Mouse (Mus musculus) fat pad, adult 2 months (tissue): ENCODE measurements around the gene Flnc.

Experiments used
- DNase-seq: peaks from one replicate; pipeline ENCODE4 v3.0.0-alpha.2; 2011; ENCODE audit warnings: low read depth, low spot score; ENCODE audit errors: extremely low read depth

Gene Flnc

GRCm38 (mm10) chr6:29482691-29483090, 49.6 kb downstream of the Flnc start:
- no peak for DNase-seq

- DNase-seq = no peak
Observed at GRCm38 (mm10) chr6:29484716-29485559, 51.9 kb downstream of the Flnc start.

- no peak for DNase-seq
Observed at GRCm38 (mm10) chr6:29485951-29486350, 52.9 kb downstream of the Flnc start.

- no peak for DNase-seq
Observed at GRCm38 (mm10) chr6:29494101-29494500, 61.0 kb downstream of the Flnc start.

- no peak for DNase-seq
Observed at GRCm38 (mm10) chr6:29496270-29496669, 63.2 kb downstream of the Flnc start.

- DNase-seq = no peak
Observed at GRCm38 (mm10) chr6:29497791-29498190, 64.7 kb downstream of the Flnc start.

- no peak for DNase-seq
Observed at GRCm38 (mm10) chr6:29500177-29500576, 67.1 kb downstream of the Flnc start.

- no peak for DNase-seq
Observed at GRCm38 (mm10) chr6:29500810-29501209, 67.8 kb downstream of the Flnc start.

- no peak for DNase-seq
Observed at GRCm38 (mm10) chr6:29501599-29501998, 68.5 kb downstream of the Flnc start.

- DNase-seq = no peak
Observed at GRCm38 (mm10) chr6:29505493-29505892, 72.4 kb downstream of the Flnc start.

- no peak for DNase-seq
Observed at GRCm38 (mm10) chr6:29506834-29507233, 73.8 kb downstream of the Flnc start.

GRCm38 (mm10) chr6:29507447-29508309, 74.6 kb downstream of the Flnc start, which contains the start of gene Kcp:
Kcp (minus strand) TSS chr6:29507952.
- no peak for DNase-seq

- DNase-seq = no peak
Observed at GRCm38 (mm10) chr6:29509086-29509485, 76.0 kb downstream of the Flnc start.
